Mouse (Mus musculus): ENCODE measurements around the gene Spata17.

Gene Spata17

GRCm38 (mm10) chr1:187077043-187077334, 138.3 kb downstream of the Spata17 start:
- DNase-seq: no peak

- DNase-seq: no peak
Measured at GRCm38 (mm10) chr1:187076198-187077042, 138.8 kb downstream of the Spata17 start.

GRCm38 (mm10) chr1:187059874-187060273, 155.4 kb downstream of the Spata17 start:
- no peak for DNase-seq

GRCm38 (mm10) chr1:187054333-187054732, 160.9 kb downstream of the Spata17 start:
- no peak for DNase-seq

GRCm38 (mm10) chr1:187053862-187054261, 161.4 kb downstream of the Spata17 start:
- no peak for DNase-seq

- DNase-seq: no peak
Measured at GRCm38 (mm10) chr1:187052532-187052931, 162.7 kb downstream of the Spata17 start.

- DNase-seq: no peak
Measured at GRCm38 (mm10) chr1:187051296-187051695, 164.0 kb downstream of the Spata17 start.

GRCm38 (mm10) chr1:187048681-187049288, 166.5 kb downstream of the Spata17 start:
- DNase-seq: no peak

- DNase-seq: no peak
Measured at GRCm38 (mm10) chr1:187044726-187045125, 170.5 kb downstream of the Spata17 start.

- no peak for DNase-seq
Measured at GRCm38 (mm10) chr1:187039801-187040200, 175.5 kb downstream of the Spata17 start.

- DNase-seq: no peak
Measured at GRCm38 (mm10) chr1:187035785-187036184, 179.5 kb downstream of the Spata17 start.

- DNase-seq: no peak
Measured at GRCm38 (mm10) chr1:187031796-187032195, 183.5 kb downstream of the Spata17 start.

- no peak for DNase-seq
Measured at GRCm38 (mm10) chr1:187028841-187029240, 186.4 kb downstream of the Spata17 start.

- DNase-seq: no peak
Measured at GRCm38 (mm10) chr1:187020011-187020410, 195.3 kb downstream of the Spata17 start.

GRCm38 (mm10) chr1:187016116-187016515, 199.1 kb downstream of the Spata17 start:
- DNase-seq: no peak

GRCm38 (mm10) chr1:187015673-187016072, 199.6 kb downstream of the Spata17 start:
- DNase-seq: no peak

GRCm38 (mm10) chr1:187014141-187014540, 201.1 kb downstream of the Spata17 start:
- DNase-seq: no peak

- DNase-seq: no peak
Measured at GRCm38 (mm10) chr1:187011601-187012000, 203.7 kb downstream of the Spata17 start.

- no peak for DNase-seq
Measured at GRCm38 (mm10) chr1:187010071-187010470, 205.2 kb downstream of the Spata17 start.

GRCm38 (mm10) chr1:187008236-187008635, 207.0 kb downstream of the Spata17 start:
- DNase-seq: no peak

- DNase-seq: no peak
Measured at GRCm38 (mm10) chr1:187006227-187006925, 208.9 kb downstream of the Spata17 start.

- no peak for DNase-seq
Measured at GRCm38 (mm10) chr1:187004306-187004705, 211.0 kb downstream of the Spata17 start.

GRCm38 (mm10) chr1:187003441-187003861, 211.8 kb downstream of the Spata17 start:
- no peak for DNase-seq

All from thymus, postnatal 25 days (tissue).